Mouse (Mus musculus) kidney, adult 11 months (tissue): ENCODE measurements around the gene Ggt5.
"Not testable (repeated sequence)": the region's sequence is repeated elsewhere in the genome, so short reads cannot be mapped to it uniquely, and the experiment has no call there.

Experiments used
- DNase-seq: peaks from one replicate; pipeline ENCODE4 v3.0.0; 2022

Ggt5 gene

GRCm38 (mm10) chr10:75589129-75589528 lies at the start of gene Ggt5:
Gene Ggt5 (plus strand): TSS chr10:75589340.
- DNase-seq, result peak; percentile 60

DNA sequence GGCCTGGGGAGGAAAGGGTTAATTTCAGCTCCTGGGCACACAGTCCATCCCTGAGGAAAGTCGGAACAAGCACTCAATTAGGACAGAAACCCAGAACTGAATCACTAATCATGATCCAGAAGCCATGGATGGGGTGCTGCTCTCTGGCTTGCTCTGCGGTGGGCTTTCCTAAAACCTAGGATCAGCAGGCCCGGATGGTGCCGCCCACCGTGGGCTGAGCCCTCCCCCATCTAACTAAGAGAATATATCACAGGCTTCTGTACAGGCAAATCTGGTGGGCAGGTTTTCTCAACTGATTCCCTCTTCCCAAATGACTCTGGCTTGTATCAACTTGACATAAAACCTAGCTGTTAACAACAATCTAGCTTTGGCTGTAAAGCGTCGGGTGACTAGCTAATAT lies 41.2 kb upstream of the Ggt5 start:
- DNase-seq, result no peak

- DNase-seq, result no peak
Observed at GRCm38 (mm10) chr10:75548486-75548885, 40.7 kb upstream of the Ggt5 start.

GRCm38 (mm10) chr10:75549886-75550285 lies 39.3 kb upstream of the Ggt5 start:
- no peak for DNase-seq

- no peak for DNase-seq
Observed at GRCm38 (mm10) chr10:75551175-75551574, 38.0 kb upstream of the Ggt5 start.

- DNase-seq, result no peak
Observed at GRCm38 (mm10) chr10:75552106-75552505, 37.0 kb upstream of the Ggt5 start.

DNA sequence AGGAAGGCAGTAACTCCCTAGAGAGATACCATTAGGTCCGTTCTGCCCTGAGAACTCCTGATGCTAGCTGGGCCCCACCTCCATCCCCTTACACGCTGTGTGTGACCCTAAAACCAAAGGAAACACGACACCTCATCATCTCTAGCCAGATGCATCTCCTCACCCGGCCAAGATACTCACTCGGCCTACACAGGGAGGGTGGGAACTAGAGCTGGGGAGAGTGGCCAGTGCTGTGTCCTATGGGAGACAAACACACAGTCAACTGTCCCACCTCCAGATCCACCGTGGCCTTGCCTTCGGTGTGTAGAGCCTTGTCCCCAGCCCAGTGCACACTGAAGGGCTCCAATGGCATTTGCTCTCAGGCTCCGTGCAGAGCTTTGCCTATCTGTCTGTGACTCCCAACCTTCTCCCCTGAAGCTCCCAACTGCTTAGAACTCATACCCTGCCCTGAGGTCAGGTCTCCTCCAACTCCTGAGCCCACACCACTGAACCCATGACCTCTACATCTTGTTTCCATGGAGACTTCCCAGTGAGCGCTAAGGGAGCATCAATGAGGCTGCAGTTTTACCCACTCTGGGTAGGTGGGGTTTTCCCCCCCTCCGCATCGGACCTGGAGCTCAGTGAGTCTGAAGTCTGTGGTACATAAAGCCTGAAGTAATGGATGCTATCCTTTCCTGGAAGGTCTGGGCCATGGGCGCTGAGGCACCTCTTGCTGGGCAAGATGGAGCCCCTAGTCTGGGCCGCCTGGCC lies 36.3 kb upstream of the Ggt5 start:
- DNase-seq, result no peak

DNA sequence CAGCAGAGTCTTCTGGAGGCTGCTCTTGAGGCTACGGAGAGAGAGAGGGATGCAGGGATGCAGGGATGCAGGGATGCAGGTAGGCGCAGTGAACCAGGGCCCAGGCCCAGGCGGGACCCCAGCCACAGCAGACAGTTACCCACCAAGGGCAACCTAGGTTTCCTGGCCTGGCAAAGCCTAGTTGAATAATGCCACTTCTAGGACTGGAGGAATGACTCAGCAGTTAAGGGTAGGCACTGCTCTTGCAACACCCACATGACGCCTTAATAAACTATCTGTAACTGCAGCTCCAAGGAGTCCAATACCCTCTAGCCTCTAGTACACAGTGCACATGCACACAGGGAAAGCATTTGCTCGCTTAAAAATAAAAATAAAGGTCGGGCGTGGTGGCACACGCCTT lies 35.0 kb upstream of the Ggt5 start:
- DNase-seq, result no peak

DNA sequence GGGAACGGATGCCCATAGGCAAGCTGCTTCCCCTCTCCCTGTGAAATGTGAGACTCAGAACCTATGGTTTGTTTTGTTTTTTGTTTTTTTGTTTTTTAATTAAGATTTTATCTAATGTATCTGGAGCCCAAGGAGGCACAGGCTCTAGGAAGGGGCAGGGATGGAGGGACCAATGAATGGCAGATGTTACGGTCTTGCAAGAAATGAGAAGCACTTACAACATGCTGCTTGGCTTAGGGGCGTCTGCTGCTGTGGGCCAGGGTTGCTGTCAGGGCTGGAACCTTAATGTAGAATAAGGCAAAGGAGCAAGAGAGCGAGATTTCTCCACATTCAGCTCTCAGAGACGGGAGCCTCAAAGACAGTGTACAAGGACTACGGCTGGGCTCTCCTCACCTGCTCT lies 33.6 kb upstream of the Ggt5 start:
- DNase-seq, result no peak

DNA sequence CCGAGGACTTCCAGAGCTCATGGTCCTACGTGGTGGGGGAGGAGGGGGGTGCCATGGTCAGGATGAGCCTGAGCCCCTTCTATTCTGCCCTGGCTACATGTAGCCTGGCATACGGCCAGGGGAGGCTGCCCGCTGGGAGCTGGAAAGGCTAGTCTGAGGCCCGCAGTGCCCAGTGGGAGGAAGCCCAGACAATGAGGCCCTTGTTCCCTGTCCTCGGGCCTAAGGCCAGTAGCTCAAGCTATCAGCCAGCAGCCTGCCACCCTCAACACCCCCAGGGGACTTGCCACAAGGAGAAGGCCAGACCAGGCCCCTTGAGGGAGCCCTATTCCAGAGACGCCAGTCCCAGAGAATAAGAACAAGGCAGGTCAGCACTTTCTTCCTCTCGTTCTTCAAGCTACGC lies 33.1 kb upstream of the Ggt5 start:
- no peak for DNase-seq

DNA sequence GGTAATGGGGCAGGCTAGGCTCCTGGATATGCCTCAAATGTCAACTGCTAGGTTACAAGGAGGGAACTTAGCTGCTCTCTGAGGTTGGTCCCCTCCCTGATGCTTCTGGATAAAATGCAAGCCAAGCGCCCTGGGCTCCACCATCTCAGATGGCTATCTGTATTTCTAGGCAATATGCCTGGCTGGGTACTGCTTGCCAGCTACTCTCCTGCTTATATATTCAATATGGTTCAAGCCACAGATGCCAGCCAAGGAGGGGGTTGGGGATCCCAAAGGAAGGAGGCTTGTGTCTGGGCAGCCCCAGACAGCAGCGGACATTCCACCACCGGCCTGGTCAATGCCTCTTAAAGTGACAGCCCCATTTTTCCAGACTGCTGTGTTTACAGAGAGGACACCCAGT lies 30.6 kb upstream of the Ggt5 start:
- peak; percentile 63 for DNase-seq

DNA sequence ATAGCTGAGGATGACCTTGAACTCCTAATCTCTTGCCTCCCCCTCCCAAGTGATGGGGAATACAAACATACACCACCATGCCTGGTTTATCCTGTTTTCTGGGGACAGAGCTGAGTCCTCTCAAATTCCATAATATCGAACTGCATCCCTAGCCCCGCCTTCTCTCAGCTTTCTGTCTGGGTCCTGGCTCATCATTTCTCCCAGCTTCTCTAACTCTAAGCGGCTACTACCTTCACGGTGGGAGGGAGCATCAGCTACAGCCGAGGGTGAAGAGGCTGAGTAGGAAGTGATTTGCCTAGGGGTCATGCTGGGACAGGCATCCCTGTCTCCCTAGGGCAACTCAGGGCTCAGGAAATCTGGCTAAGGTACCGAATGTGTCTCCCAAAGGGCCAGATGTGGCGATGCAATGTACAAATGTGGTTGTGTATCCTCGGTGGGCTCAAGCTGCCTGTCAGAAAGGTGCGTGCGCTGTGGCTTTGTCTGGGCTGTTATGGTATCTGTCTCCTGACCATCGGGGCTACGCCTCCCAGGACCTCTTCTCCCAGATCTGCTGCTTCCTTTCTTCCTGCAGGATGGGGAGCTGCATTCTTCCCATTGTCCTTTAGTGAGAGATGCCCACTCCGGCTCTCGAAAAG lies 30.0 kb upstream of the Ggt5 start:
- no peak for DNase-seq

GRCm38 (mm10) chr10:75559676-75560548 lies 29.2 kb upstream of the Ggt5 start, which contains the start of gene Lrrc75b:
Gene Lrrc75b (minus strand): TSS chr10:75560330.
- DNase-seq, result peak; percentile 68

GRCm38 (mm10) chr10:75560549-75560899 lies 28.6 kb upstream of the Ggt5 start:
- no peak for DNase-seq

DNA sequence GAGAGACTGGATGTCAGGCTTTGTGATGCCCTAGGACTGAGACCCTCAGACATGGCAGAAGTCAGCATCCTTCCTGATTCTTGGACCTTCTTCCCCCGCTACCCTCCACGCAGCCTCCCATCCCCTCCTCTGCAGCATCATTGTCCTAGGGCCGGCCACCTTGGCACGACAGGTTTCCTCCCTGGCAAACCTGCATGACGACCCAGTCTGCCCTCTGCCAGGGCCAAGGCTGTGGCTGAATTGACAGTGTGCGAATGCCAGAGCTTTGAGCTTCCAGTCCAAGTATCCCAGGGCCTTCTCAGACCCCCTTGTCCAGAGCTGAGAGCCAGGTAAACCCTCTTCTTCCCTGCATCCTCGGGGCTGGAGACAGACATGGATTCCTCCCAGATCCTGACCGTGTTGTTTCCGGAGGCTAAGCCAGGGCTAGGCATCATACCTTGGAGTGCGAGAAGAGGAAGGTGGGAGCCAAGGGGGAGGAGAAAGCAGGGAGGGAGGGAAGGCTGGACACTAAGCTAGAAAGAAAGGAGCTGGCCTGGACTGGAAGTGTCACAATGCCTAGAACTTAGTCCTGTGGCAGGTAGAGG lies 28.0 kb upstream of the Ggt5 start, which contains the start of gene Ggt1:
TSS of gene Ggt1 (plus strand) at position 534 of the 584 bp plus-strand sequence.
- no peak for DNase-seq

DNA sequence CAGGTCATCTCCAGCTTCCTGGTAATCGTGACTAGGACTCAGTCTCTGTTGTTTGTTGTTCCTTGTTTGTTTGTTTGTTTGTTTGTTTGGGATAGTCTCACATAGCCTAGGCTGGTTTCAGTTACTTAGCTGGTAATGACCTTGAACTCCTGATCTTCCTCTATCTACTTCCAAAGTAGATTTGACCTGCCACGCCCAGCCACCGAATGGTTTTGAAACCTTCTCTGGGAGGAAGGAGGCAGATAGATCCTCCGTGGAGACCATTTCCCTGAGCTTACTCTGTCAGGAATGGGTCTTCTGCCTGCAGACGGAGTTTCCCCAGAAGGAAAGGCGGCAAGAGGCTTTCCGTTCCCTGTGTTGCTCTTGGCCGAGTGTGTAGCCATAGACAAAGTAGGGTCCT lies 26.5 kb upstream of the Ggt5 start:
- no peak for DNase-seq

- DNase-seq, result no peak
Observed at GRCm38 (mm10) chr10:75564687-75565265, 24.4 kb upstream of the Ggt5 start.

GRCm38 (mm10) chr10:75565436-75565835 lies 23.7 kb upstream of the Ggt5 start:
- DNase-seq, result peak; percentile 63

DNA sequence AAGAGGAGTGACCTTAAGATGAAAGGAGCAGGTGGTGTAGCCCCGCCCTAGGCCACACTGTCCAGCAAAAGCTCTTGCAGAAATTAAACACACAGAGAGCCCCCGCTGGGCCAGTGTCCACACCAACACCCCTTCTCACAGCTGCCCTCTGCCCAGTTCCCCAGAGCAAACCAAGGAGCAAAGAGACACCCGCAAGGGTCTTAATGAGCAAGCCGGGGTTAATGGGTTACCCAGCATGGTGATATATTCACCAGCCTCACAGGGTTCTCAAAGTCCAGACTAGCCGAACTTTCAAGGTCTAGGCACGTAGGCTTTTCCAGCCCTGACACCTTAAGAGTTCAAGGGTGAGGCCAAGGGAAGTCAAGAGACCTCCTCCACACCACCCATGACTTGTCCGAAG lies 23.2 kb upstream of the Ggt5 start:
- DNase-seq, result peak; percentile 97

- no peak for DNase-seq
Observed at GRCm38 (mm10) chr10:75566321-75566720, 22.8 kb upstream of the Ggt5 start.

- not testable (repeated sequence) for DNase-seq
Observed at GRCm38 (mm10) chr10:75566765-75567164, 22.4 kb upstream of the Ggt5 start.

DNA sequence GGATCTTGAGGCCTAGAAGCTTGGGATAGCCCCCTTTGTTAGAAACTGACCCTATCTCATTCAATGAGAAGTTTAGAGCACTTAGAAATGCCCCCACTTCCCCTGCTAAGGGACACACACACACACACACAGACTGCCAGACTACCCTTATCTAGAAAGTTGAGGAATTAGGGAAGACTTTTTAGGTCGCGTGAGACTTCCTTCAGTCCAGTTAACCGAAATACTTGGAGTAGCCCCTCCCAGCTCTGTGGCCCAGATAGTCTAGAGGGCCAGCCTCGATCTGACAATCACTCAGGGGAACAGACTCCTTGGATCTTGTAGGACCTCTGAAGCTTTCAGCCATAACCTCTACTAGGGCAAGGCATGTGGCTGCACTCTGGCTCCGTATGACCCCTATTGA lies 21.1 kb upstream of the Ggt5 start:
- DNase-seq, result no peak

- peak; percentile 70 for DNase-seq
Observed at GRCm38 (mm10) chr10:75568441-75568840, 20.7 kb upstream of the Ggt5 start.
